Mouse (Mus musculus) kidney, adult 11 months (tissue): ENCODE data around the gene Ercc1.
A peak's percentile ranks its signal among the peaks of the same experiment; 100 is the strongest.

Source experiments
- DNase-seq: peaks from one replicate; pipeline ENCODE4 v3.0.0; 2022

The Ercc1 gene

DNA sequence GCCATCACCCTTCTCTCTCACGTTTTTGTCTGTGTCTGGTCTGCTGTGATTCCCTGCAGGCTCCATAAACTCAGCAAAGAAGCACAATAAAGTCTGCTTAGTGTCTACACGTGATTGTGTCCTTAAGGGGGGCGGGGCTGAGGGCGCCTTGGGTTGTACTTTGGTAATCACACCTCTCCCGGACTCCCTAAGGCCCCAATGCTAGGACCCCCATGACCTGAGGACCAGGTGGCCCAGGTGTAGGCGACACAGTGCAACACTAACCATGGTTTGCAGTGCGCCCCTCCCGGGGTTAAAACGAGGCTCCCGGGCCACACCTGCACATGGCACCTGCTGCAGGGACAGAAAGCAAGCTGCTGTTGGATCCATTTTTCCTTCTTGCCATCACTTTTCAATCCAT lies 3.3 kb upstream of the Ercc1 start:
- no peak for DNase-seq

DNA sequence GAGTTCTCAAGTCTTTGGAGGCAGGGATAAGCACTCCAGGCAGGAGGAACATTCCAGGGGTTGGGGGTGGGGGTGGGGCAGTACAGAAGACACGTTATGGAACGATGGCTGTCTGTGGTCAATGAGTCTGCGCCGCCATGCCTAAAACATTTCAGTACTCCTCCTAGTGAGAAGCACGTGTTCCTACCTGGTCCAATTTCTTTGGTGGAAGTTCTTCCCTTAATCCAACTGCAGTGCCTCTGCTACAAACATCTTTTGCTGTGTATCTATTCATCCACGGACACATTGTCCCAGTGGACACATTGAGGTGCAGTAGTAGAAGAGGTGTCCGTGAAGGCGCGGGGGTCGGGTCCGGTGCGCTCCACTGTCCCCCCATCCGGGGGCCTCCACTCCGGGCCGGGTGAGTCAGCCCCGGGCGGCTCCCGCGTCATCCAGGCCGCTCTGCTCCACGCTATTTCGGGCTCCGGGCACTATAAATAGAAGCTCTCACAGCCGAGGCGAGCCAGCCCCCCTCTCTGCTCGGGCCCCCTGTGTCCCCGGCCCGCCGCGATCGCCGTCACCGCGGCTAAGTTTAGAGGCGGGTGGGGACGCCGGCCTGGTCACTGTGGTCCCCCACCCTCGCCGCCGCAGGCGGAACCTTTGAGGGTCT lies 2.7 kb upstream of the Ercc1 start:
- no peak for DNase-seq

DNA sequence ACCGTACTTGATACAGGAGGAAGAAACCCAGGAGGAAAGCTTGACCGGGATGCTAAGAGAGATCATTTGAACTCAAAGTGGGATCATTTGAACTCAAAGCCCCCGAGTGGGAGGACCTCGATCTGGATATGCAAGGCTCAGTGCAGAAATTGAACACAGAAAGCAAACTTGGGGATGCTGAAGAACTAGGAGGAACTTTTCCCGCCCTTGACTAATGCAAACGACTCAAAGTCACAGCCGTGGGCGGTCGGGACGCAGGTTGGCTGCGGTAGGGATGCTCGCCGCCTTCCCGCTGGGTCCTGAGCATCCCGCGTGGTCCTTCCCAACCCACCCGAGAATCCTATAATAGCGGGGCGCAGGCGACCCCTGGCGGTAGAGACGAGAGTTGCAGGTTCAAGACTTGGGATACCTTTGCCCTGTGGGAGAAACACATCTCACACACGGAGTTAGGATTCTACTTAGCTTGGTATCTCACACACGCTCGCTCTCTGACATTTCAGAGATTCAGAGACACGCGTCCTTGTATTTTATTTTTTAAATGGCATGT lies 2.0 kb upstream of the Ercc1 start:
- DNase-seq, result peak; percentile 73

DNA sequence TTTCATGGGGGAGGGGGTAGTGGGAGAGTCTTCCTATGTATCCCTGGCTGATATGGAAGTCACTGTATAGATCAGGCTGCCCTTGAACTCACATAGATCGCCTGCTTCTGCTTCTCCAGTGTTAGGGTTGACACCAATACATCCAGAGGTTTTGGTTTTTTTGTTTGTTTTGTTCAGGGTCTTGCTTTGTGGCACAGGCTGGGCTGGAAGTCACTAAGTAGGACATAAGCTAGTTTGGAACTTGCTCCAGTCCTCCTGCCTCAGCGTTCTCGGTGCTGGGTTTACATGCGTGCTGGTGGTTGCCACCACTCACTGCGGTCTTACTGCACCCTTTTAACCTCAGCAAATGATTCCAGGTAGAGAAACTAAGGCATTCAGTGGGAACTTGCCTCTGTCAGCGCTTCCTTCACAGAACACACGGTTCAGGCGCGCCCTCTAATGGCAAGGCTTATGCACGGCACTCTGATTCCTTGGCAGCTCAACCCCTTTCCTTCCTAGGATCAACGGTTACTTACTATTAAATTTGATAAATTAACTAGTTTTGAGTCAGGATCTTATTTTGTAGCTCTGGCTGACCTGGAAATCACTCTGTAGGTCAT lies 1.3 kb upstream of the Ercc1 start:
- DNase-seq, result peak; percentile 72

DNA sequence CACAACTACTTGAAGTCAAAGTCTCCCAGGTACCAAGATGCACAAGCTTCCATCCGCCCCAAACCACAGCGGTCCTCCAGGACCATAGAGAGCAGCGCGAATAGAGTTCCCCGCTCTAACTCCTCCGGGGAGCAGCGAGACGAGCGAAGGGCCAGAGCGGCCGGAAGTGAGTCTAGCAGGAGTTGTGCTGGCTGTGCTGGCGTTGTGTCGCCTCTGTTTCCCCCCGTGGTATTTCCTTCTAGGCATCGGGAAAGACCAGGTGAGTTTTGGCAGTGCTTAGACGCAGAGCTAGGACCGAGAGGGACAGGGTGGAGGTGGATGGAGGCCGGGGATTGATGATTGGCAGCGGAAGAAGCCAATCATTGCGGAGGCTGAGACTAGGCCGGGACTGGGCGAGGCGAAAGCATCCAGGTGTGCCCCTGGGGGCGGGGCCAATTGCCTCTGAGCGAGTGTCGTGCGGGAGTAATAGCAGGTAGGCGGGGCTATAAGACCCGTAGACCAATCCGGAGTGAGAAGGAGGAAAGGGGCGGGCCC lies 427 bp downstream of the Ercc1 start:
- DNase-seq, result peak; percentile 98

DNA sequence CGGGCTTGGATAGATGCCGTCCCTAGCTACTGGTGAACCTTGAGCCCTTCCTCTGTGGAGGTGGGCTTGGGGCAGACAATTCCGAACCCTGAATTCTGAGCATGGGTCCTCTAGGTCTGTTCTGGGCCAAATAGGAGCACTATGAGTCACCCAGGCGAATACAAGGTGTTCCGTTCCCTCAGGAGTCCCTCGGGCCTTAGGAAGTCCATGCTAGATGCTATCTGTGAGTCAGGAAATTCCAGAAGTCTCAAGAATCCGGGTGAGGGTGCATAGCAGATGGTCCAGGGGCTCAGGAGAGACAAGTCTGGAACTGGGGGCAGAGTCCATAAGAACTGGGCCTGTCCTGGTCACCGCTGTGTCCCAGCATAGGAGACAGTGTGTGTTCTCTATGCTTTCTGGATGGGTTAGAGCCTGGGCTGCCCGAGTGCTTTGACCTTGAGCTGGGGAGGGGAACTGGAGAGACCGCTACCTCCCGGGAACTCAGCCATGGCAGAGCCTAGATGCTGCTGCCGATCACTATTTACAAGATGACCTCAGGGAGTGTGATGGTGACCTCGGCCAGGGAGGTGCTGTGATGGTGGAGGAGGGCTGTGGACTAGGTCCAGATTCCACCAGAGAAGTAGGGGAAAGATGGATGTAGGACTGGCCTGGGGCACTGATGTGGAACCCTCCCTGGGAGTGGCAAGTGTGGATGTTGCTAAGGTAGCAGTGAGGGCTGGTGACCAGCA lies 4.8 kb downstream of the Ercc1 start:
- no peak for DNase-seq

DNA sequence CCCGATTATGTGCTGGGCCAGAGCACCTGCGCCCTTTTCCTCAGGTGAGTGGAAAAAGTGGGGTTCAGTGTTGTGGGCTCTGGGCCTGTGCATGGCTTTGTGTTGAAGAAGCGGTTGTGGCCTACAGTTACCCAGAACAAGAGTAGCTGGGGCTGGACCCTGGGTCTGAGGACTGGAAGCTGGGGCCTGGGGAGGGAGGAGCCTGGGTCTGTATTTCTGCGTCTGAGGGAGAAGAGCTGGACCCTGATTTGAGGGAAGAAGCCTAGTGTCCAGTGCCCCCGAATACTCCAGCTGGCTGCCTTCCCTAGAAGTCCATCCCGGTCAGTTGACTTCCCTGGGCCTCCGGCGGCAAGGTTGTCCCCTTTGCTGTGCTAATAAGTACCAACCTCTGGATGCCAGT lies 5.6 kb downstream of the Ercc1 start:
- DNase-seq, result no peak

DNA sequence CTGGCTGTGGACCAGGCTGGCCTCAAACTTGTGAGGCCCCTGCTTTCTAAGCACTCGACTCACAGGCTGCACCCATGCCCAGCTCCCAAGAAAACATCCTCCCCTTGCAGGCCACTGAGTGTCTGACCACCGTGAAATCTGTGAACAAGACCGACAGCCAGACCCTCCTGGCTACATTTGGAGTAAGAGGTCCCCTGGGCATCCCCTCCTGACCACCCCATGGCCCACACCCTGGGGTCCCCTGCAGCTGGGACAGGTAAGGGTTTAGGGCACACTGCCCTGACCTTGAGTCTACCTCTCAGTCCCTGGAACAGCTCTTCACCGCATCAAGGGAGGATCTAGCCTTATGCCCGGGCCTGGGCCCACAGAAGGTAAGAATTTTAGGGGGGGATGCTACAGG lies 10.4 kb downstream of the Ercc1 start:
- DNase-seq, result no peak

DNA sequence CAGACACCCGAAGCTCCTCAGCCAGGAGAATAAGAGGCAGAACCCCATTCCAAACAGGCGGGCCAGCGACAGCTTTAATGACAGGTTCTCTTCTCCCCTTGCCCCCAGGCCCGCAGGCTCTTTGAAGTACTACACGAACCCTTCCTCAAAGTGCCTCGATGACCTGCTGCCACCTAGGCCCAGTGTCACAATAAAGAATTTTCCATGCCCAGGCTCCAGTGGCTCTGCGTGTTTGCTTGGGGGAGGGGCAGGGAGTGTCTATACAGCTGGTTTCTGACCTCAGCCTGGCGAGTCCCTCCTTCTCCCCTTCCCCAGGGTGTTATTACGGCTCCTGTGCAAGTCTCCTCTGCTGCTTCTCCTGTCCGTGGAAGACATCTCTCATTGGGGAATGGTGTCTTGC lies 11.7 kb downstream of the Ercc1 start:
- DNase-seq, result no peak

DNA sequence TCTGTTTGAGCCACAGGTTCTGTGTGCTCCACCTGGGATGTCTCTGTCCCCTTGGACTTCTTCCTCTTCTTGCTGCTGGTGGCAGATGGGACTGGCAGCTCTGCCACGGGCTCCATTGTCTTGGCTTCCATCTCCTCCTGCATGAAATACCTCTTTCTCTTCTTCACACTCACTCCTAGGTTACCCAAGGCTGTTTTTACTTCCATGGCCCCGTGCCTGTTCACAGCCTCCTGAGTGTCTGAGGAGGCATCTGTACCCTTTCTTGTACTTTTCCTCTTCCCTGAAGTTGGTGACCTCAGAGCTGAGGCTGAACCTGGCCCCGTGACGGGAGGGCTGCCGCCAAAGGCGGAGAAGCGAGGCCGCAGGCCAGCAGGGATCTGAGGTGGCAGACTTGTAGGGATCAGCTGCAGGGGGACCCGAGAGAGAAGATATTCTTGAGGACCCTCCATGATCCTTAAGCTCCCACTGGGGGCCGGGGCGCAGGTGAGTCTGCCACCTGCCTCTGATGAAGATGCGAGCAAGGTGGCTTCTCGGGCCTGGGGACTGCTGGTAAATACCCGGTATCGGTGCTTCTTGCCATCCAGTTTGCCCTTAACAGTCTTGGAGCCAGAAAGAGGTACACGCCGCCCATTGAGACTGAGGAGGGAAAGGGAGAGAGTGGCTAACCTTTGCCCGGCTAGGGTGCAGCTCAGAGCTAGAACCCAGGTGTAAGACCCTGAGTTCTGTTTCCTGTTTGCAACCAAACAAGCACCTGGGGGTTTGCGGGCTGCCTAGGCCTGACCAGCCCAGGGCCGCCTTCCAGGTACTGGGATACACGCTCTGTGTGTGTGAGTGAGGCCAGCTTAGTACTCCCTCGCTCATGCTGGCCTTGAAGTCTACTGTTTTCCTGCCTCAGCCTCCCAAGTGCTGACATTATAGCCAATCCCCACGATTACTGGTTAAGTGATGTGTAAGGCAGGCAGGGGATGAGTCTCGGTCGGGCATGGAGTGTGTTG lies 13.1 kb downstream of the Ercc1 start:
- no peak for DNase-seq

DNA sequence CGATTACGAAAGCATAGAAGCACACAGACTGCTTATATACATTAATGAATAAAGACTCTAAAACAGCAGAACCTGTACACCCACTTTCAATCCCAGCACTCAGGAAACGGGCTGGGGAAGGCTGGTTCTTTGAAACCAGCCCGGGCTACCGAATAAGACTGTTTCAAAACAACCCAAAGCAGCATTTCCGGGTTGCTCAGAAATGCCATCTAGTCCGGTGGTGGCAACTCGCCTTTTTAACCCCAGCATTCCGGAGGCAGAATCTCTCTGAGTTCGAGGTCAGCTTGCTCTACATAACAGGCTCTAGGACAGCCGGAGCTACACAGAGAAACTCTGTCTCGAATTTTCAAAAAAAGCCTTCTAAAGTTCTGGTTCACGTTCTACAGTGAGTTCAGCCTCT lies 14.1 kb downstream of the Ercc1 start:
- no peak for DNase-seq

DNA sequence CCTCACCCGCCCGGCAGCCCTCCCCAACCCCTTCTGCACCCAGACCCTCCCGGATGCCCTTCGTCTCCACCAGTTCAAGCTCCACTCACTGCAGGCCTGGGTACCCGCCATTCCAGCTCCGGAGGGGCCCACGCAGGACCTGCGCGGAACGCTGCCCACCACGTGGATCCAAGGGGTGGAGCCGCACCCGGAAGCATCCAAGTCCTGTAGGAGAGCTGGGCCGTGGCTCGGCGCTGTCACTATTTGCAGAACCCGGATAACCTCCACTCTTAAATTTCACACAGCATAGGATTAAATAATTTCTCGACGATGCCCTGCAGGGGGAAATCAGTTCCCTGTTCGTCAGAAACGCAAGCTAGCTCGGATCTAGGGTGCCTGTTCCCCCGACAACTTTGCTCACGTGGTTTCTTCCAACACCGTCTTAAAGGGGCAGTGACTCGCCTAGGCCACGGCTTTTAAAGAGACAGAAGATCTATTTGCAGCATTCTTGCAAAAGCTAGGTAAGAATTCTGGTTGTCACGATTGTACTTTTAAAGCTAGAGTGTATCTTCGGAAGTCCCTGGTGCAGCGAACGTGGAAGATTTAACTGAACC lies 14.8 kb downstream of the Ercc1 start, which contains the start of the genes Cd3eap and Ppp1r13l:
TSS of gene Cd3eap (minus strand) at position 185 of the 593 bp plus-strand sequence.
TSS of gene Ppp1r13l (plus strand) at position 451 of the 593 bp plus-strand sequence.
- DNase-seq, result peak; percentile 86

DNA sequence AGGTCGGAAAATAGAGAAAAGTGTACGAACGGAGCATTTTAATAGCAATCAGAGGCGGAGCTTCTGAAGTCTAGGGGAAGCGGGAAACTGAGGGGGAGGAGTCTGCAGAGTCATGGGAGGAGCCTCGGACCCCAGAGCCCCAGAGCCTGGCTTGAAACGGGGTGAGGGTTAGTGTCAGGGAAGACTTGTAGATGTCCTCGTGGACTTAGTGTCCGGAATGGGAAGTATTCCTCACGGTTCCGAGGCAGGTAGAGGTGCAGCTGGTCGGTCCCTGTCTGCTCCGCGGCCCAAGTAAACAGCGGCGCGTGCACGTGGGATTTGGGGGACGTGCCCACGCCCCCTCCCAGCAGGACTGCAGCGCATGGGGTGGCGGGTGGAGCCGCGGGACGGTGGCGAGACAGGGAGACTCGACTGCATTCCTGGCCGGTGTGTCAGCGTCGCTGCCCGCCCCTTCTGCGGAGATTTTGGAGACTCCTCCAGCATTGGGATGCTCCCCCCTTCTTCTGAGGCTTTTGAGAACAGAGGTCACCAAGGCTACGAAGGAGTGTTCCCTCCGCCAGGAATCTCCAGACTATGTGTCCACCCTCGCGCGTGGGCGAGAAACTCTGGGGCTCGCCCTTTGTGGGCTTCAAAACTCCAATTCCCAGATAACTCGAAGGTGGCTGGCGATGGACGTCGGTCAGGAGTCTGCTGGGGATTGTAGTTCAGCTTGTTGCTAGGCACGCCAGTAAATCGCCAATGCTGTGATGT lies 15.5 kb downstream of the Ercc1 start:
- DNase-seq, result peak; percentile 74

DNA sequence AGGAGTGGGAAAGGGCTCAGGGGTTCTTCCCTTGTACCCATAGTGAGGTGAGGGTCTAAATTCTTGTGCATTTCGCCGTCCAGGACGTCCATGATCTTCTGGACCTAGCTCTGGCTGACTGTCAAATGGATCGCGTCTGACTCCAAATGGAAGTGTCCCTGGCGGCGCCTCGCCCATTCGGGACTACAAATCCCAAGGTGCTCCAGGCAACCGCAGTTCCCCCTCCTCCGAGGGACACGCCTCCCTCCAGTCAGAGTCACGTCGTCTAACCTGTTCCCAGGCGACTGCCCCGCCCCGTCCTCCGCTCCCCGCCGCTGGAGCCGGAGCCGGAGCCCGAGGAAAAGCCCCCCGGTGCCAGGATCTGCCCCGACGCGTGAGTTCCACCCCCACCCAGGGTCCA lies 16.4 kb downstream of the Ercc1 start:
- DNase-seq, result peak; percentile 96

DNA sequence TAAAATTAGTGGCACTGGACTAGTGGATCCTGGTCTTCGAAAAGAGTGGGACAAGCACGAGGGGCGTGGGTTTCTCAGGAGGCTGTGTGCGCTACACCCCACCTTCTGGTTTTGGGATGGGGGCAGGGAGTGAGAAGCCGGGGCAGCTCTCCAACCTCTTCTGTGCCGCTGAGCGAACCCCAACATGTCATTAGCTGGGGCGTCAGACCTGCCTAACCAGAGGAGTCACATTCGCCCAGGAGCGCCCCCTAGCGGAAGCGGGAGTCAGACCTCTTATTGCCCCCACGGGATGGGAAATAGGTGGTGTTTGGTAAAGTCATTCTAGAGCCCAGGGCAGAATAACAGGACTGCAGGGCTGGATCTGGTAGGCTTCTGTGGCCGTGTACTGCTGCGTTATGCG lies 17.1 kb downstream of the Ercc1 start:
- peak; percentile 70 for DNase-seq

DNA sequence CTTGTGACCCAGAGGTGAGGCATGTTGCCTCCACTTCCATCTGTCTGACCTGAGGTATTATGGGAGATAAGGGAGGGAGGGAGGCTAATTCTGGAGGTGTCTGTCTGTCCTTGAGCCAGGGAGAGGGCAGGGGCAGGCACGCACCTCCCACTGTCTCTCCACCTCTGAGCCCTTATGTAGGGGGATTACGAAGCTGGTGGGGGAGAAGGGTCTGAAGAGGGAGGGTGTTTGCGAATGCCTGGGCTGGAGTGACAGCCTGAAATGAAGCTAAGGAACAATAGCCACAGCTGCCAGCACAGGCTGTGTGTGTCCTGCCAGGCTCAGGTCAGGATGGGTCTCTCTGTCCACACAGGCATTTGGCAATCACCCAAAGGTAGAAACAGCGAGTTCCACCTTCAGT lies 17.7 kb downstream of the Ercc1 start:
- peak; percentile 22 for DNase-seq

DNA sequence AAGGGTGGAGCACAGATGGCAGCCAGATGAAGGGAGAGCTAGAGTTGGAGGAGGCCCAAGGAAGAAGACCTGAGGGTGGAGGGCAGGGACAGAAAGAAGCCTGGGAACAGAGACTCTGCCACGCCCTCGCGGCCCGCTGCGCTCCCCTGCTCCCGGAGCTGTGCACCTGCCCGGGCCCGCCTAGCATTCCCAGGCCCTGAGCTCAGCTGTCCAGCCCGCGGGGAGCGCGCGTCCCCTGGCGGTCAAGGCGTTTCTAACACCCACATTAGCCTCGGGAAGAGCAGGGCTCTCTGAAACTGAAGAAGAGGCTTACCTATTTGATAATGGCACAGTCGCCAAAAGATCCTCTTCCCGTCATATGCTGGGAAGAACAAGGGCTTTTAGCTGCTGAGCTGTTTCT lies 19.3 kb downstream of the Ercc1 start:
- DNase-seq, result peak; percentile 79

DNA sequence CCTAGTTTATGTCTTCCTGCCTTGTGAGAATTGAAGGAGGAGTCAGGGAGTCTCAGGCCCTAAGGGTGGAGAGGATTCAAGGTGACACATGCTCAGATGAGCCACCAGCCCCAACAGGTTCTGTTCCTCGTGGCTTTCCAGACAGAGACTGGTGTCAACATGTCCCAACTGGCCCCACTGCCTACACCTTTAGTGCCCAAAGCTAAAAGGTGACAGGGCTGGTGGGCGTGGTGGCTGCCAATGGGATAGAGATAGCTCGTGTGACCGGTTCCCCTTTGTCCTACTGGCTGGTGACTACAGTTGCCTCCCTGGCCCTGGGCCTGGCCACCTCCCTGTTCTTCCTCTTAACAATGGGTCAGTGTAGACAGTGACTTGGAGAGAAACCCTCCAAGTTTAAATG lies 20.8 kb downstream of the Ercc1 start:
- DNase-seq, result no peak

DNA sequence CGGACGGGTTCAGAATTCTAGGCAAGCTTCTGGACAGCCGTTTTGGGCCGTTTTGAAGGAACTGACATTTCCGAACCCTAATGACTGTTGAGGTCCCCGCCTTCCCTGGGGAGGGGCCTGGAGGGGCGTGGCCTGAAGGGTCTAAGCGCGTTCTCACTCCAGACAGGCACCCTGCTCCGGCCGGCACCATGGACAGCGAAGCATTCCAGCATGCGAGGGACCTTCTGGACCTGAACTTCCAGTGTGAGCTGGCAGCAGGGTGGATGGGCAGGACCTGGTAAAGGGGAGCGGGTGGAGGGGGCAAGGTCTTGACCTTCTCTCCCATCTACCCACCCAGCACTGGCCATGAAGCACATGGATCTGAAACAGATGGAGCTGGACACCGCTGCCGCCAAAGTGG lies 23.8 kb downstream of the Ercc1 start:
- DNase-seq, result peak; percentile 39

DNA sequence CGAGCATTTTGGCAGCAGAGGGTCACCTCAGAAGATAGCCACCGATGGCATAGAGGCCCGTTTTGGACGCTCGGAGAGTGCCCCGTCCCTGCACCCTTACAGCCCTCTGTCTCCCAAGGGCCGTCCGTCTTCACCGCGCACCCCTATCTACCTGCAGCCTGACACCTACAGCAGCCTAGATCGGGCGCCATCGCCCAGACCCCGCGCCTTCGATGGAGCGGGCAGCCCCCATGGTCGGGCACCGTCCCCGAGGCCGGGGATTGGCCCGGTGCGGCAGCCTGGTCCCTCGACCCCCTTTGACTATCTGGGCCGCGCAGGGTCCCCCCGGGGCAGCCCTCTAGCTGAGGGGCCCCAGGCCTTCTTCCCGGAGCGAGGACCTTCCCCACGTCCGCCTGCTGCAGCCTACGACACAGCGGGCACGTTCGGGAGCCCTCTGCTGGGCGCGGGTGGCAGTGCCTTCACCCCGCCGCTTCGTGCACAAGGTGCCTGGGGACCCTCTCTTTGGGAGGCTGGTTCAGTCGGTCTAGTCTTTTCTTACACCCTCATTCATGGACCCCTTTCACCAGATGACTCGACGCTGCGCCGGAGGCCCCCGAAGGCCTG lies 25.3 kb downstream of the Ercc1 start:
- DNase-seq, result peak; percentile 31

DNA sequence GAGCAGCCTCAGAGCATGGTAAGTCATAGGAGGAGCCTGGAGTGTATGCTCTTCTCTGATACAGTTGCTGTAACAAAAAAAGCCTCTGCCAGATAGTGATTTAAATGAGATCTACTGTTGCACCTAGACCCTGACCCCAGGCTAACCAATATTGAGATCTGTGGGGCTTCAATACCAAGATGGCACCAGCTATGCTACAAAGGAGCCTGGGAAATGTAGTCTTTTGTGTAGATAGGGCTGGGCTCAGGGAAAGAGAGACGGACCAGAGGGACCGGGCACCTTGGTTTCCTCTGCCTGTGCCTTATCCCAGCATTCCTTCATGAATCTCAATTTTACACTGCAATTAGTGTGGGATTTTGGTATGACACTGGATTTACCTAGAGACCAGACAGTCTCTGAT lies 28.8 kb downstream of the Ercc1 start:
- DNase-seq, result no peak
